Mouse (Mus musculus): ENCODE results near the gene Uhrf1bp1. TPM values are rescaled to one million over a fixed set of nuclear protein-coding genes. Genes with fewer than 3 reads are reported as not detected.

Gene Uhrf1bp1
- polyA plus RNA-seq, 1 experiment from 2014 or later, result 4.9 TPM

DNA sequence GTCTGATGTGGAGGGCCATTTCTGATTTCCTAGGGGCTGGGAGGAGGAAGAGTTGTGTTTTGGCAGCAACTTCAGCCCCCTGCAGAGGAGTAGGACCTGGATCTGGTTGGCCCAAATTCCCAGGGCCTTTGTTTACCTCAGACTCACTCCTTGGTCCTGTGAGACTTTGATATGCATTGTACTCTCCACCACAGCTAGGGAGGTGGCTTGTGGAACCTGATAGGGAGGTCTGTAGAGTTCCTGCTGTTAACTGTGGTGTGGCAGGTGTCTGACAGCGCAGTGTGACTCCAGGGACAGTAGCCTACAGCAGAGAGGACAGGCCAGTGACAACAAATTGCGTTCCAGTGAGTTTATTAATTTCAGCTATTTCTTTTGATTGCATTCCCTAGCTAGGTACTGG lies 2.9 kb downstream of the Uhrf1bp1 start:
- H3K27me3 ChIP-seq (ENCODE audit: control insufficient read depth, insufficient read depth, low read length), result no peaks in the 10 kb centered on the region
- no peaks in the 10 kb centered on the region for H3K9me3 ChIP-seq (ENCODE audit: control insufficient read depth, low read length)
- no peaks in the 10 kb centered on the region for H3K36me3 ChIP-seq (ENCODE audit: control insufficient read depth, insufficient read depth, low read length)
- no peak overlapping the region for H3K4me2 ChIP-seq (replicated peaks; ENCODE audit: low read depth, low read length)
- 20% methylated on average over 2 of the region's 2 CpGs for WGBS
- peaks cover 9% of the 10 kb centered on the region for H3K4me1 ChIP-seq (replicated peaks; ENCODE audit: control insufficient read depth, insufficient read depth, low read length)
- no peak overlapping the region for H3K27ac ChIP-seq (ENCODE audit: low read depth, low read length)
- H3K4me3 ChIP-seq (ENCODE audit: low read depth, low read length), result no peak overlapping the region
- no peak overlapping the region for H3K9ac ChIP-seq (ENCODE audit: low read depth, low read length)
- no peak for DNase-seq (ENCODE audit: low spot score)
- ATAC-seq (ENCODE audit: low FRiP score), result no peak

DNA sequence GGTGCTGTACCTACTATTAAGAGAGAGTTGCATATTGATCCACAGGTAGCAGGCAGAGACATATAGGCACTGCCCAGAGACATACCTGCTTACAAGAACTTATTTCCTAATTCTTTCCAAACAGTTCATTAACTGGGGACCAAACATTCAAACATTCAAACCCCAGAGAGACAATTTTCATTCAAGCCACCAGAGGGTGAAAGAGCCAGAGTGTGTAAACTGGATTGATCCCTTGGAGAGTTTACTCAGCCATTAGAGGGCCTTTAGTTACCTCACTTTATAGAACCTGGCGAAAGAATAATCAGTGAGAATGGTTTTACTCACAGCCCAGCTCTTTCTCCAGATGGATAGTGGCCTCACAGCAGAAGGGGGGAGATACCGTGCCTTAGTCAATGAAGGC lies 9.2 kb downstream of the Uhrf1bp1 start:
- H3K9me3 ChIP-seq (ENCODE audit: control insufficient read depth, low read length), result no peaks in the 10 kb centered on the region
- H3K36me3 ChIP-seq (ENCODE audit: control insufficient read depth, insufficient read depth, low read length), result no peaks in the 10 kb centered on the region
- no peaks in the 10 kb centered on the region for H3K4me1 ChIP-seq (replicated peaks; ENCODE audit: control insufficient read depth, insufficient read depth, low read length)
- no peak overlapping the region for H3K4me3 ChIP-seq (ENCODE audit: low read depth, low read length)
- 80% methylated on average over 2 of the region's 2 CpGs for WGBS
- ATAC-seq (ENCODE audit: low FRiP score) (no peak), DNase-seq (ENCODE audit: low spot score) (no peak)
- no peak overlapping the region for H3K9ac ChIP-seq (ENCODE audit: low read depth, low read length)
- H3K4me2 ChIP-seq (replicated peaks; ENCODE audit: low read depth, low read length), result no peak overlapping the region
- no peak overlapping the region for H3K27ac ChIP-seq (ENCODE audit: low read depth, low read length)
- no peaks in the 10 kb centered on the region for H3K27me3 ChIP-seq (ENCODE audit: control insufficient read depth, insufficient read depth, low read length)

DNA sequence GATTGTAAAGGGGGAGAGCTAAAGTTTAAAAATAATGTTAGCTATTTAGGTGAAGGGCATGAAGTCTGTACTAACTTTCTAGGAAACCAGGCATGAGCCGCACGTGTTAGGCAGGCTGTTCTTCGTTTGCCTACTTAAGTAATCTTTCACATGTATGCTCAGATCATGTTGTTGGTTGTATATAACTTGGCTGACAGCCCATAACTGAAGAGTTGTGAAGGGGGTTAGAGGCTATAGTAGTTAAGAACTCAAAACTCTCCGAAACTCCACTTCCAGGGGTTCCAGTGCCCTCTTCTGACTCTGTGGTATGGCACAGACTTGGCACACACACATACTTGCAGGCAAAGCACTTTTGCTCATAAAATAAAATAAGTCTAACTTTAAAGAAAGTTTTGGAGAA lies 10.5 kb downstream of the Uhrf1bp1 start:
- Histone ChIP-seq H3K27ac (ENCODE audit: low read depth, low read length) (no peak overlapping the region), H3K9me3 (ENCODE audit: control insufficient read depth, low read length) (no peaks in the 10 kb centered on the region), H3K4me1 (replicated peaks; ENCODE audit: control insufficient read depth, insufficient read depth, low read length) (no peaks in the 10 kb centered on the region), H3K4me2 (replicated peaks; ENCODE audit: low read depth, low read length) (no peak overlapping the region), H3K36me3 (ENCODE audit: control insufficient read depth, insufficient read depth, low read length) (no peaks in the 10 kb centered on the region), H3K4me3 (ENCODE audit: low read depth, low read length) (no peak overlapping the region), H3K27me3 (ENCODE audit: control insufficient read depth, insufficient read depth, low read length) (no peaks in the 10 kb centered on the region), H3K9ac (ENCODE audit: low read depth, low read length) (no peak overlapping the region)
- ATAC-seq (ENCODE audit: low FRiP score), result no peak
- 95% methylated on average over 4 of the region's 4 CpGs for WGBS
- no peak for DNase-seq (ENCODE audit: low spot score)

DNA sequence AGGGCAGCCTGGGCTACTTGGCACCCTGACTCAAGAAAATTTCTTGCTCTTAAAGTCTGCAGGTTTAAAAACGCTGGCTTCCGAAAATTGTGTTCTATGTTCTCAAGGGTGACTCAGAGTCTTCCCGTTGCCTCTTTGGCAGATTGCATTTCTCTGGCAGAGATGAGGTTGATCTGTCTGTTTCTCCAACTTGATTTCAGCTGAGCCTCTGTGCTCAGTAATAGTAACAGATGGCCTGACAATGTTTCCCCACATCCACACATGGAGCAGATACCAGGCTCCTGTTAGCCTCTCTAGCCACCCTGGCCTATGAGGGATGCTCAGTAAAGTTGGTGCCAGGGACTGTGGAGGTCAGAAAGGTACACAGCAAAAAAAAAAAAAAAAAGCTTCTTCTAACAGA lies 15.6 kb downstream of the Uhrf1bp1 start:
- no peaks in the 10 kb centered on the region for H3K9me3 ChIP-seq (ENCODE audit: control insufficient read depth, low read length)
- WGBS, result 89% methylated on average over 3 of the region's 3 CpGs
- no peak overlapping the region for H3K4me2 ChIP-seq (replicated peaks; ENCODE audit: low read depth, low read length)

DNA sequence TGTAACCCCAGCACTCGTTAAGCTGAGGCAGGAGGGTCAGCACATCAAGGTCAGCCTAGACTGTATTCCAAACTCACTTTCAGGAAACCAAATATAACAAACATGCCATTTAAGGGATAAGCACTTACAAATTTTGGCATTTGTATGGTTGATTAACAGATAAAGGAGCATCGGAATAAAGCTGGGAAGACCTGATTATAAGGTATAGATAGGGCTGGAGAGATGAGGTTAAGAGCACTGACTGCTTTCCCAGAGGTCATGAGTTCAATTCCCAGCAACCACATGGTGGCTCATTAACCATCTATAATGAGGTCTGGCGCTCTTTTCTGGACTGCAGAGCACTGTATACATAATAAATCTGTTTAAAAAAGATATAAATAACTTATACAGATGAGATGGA lies 17.3 kb downstream of the Uhrf1bp1 start:
- WGBS, result 74% methylated on average over 3 of the region's 3 CpGs
- ATAC-seq (ENCODE audit: low FRiP score) (no peak), DNase-seq (ENCODE audit: low spot score) (no peak)
- Histone ChIP-seq H3K4me3 (ENCODE audit: low read depth, low read length) (no peak overlapping the region), H3K27ac (ENCODE audit: low read depth, low read length) (no peak overlapping the region), H3K9ac (ENCODE audit: low read depth, low read length) (no peak overlapping the region), H3K36me3 (ENCODE audit: control insufficient read depth, insufficient read depth, low read length) (no peaks in the 10 kb centered on the region), H3K4me2 (replicated peaks; ENCODE audit: low read depth, low read length) (no peak overlapping the region), H3K4me1 (replicated peaks; ENCODE audit: control insufficient read depth, insufficient read depth, low read length) (no peaks in the 10 kb centered on the region), H3K27me3 (ENCODE audit: control insufficient read depth, insufficient read depth, low read length) (no peaks in the 10 kb centered on the region), H3K9me3 (ENCODE audit: control insufficient read depth, low read length) (no peaks in the 10 kb centered on the region)

More for the DNA sequence above, 15.6 kb downstream of the Uhrf1bp1 start:
- Histone ChIP-seq H3K27ac (ENCODE audit: low read depth, low read length) (no peak overlapping the region), H3K36me3 (ENCODE audit: control insufficient read depth, insufficient read depth, low read length) (no peaks in the 10 kb centered on the region), H3K4me3 (ENCODE audit: low read depth, low read length) (no peak overlapping the region), H3K4me1 (replicated peaks; ENCODE audit: control insufficient read depth, insufficient read depth, low read length) (no peaks in the 10 kb centered on the region), H3K9ac (ENCODE audit: low read depth, low read length) (no peak overlapping the region), H3K27me3 (ENCODE audit: control insufficient read depth, insufficient read depth, low read length) (no peaks in the 10 kb centered on the region)
- ATAC-seq (ENCODE audit: low FRiP score) (no peak), DNase-seq (ENCODE audit: low spot score) (no peak)

DNA sequence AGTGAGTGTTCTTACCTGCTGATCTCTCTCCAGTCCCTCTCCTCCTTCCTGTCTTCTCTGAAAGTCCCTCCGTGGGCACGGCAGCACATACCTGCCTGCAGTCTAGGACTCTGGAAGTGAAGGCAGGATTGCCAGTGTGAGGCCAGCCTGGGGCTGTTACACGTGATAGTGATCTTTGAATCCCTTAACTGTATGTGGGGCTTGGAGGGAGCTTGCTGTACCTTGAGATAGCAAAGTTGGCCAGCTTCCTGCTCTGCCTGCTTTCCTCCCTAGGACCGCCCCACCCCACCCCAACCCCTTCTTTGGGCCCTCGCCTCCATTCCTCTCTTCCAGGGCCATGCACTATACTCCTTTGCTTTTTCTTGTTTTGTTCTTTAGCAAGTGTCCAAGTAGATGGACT lies 18.3 kb downstream of the Uhrf1bp1 start:
- no peak overlapping the region for H3K27ac ChIP-seq (ENCODE audit: low read depth, low read length)
- ATAC-seq (ENCODE audit: low FRiP score) (no peak), DNase-seq (ENCODE audit: low spot score) (no peak)
- H3K4me2 ChIP-seq (replicated peaks; ENCODE audit: low read depth, low read length), result no peak overlapping the region
- H3K4me1 ChIP-seq (replicated peaks; ENCODE audit: control insufficient read depth, insufficient read depth, low read length), result no peaks in the 10 kb centered on the region
- WGBS, result 77% methylated on average over 5 of the region's 5 CpGs
- H3K9ac ChIP-seq (ENCODE audit: low read depth, low read length), result no peak overlapping the region
- H3K36me3 ChIP-seq (ENCODE audit: control insufficient read depth, insufficient read depth, low read length), result no peaks in the 10 kb centered on the region
- no peaks in the 10 kb centered on the region for H3K27me3 ChIP-seq (ENCODE audit: control insufficient read depth, insufficient read depth, low read length)
- no peak overlapping the region for H3K4me3 ChIP-seq (ENCODE audit: low read depth, low read length)
- H3K9me3 ChIP-seq (ENCODE audit: control insufficient read depth, low read length), result no peaks in the 10 kb centered on the region

DNA sequence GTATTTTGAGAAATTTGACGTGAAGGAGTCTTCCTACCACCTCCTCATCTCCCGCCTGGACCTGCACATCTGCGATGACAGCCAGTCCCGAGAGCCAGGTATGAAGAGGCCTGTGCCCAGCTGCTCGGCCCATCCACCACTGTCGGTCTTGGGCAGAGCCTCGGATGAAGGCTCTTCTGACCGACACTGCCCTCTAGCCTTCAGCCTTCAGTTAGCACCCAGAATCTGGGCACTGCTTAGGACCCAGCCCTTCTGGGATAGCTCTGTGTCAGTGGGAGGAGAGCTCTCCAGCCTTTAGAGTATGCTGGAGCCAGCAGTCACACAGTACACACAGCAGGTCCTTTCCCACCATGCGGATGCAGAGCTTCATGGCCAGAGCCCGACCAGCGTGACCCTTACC lies 25.3 kb downstream of the Uhrf1bp1 start:
- no peaks in the 10 kb centered on the region for H3K9me3 ChIP-seq (ENCODE audit: control insufficient read depth, low read length)
- ATAC-seq (ENCODE audit: low FRiP score) (no peak), DNase-seq (ENCODE audit: low spot score) (peak; percentile 27)
- no peak overlapping the region for H3K9ac ChIP-seq (ENCODE audit: low read depth, low read length)
- H3K36me3 ChIP-seq (ENCODE audit: control insufficient read depth, insufficient read depth, low read length), result 0 out of 2 replicates have a peak, but pooled peaks cover 8% of the 10 kb centered on the region
- 68% methylated on average over 11 of the region's 11 CpGs for WGBS
- no peak overlapping the region for H3K4me2 ChIP-seq (replicated peaks; ENCODE audit: low read depth, low read length)
- no peak overlapping the region for H3K27ac ChIP-seq (ENCODE audit: low read depth, low read length)
- no peak overlapping the region for H3K4me3 ChIP-seq (ENCODE audit: low read depth, low read length)
- H3K27me3 ChIP-seq (ENCODE audit: control insufficient read depth, insufficient read depth, low read length), result no peaks in the 10 kb centered on the region
- H3K4me1 ChIP-seq (replicated peaks; ENCODE audit: control insufficient read depth, insufficient read depth, low read length), result no peaks in the 10 kb centered on the region

DNA sequence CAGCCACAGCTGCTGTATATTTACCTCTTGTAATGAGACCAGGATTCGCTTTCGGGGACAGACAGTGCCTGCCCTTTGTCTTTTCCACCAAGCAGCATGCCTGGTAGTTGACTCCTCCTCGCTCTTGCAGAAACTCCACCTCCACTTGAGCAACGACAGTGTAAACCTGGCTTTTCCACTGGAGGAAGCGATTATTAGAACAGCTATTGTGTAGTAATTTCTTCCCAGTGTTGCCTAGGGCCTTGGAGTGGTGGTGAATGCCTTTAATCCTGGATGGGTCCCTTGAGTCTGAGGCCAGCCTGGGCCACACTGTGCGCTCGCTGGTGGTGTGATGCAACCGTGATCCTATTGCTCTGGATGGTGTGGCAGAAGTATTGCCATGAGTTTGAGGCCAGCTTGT lies 26.9 kb downstream of the Uhrf1bp1 start:
- Histone ChIP-seq H3K27me3 (ENCODE audit: control insufficient read depth, insufficient read depth, low read length) (no peaks in the 10 kb centered on the region), H3K36me3 (ENCODE audit: control insufficient read depth, insufficient read depth, low read length) (0 out of 2 replicates have a peak, but pooled peaks cover 8% of the 10 kb centered on the region), H3K4me3 (ENCODE audit: low read depth, low read length) (no peak overlapping the region), H3K9ac (ENCODE audit: low read depth, low read length) (no peak overlapping the region), H3K4me2 (replicated peaks; ENCODE audit: low read depth, low read length) (no peak overlapping the region), H3K9me3 (ENCODE audit: control insufficient read depth, low read length) (no peaks in the 10 kb centered on the region), H3K4me1 (replicated peaks; ENCODE audit: control insufficient read depth, insufficient read depth, low read length) (no peaks in the 10 kb centered on the region), H3K27ac (ENCODE audit: low read depth, low read length) (no peak overlapping the region)
- DNase-seq (ENCODE audit: low spot score) (no peak), ATAC-seq (ENCODE audit: low FRiP score) (no peak)
- 93% methylated on average over 8 of the region's 8 CpGs for WGBS

DNA sequence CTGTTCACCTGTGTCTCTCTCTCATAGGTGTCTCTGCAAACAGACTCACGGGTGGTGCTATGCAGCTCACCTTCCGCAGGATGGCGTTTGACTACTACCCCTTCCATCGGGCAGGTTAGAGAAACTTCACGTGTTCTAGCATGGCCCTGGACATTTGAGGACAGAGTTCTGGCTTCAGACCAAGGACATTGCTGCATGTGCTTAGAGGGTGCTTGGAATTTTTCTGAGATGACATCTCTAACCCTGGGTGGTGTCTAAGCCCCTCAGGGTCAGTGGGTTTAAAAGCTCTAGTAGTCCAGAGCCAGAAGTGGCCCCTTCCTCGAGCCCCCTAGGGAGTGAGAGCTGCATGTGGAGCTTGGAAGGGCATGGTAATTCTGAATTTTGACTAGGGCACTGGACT lies 27.8 kb downstream of the Uhrf1bp1 start:
- no peak overlapping the region for H3K9ac ChIP-seq (ENCODE audit: low read depth, low read length)
- H3K9me3 ChIP-seq (ENCODE audit: control insufficient read depth, low read length), result no peaks in the 10 kb centered on the region
- no peaks in the 10 kb centered on the region for H3K27me3 ChIP-seq (ENCODE audit: control insufficient read depth, insufficient read depth, low read length)
- H3K27ac ChIP-seq (ENCODE audit: low read depth, low read length), result no peak overlapping the region
- ATAC-seq (ENCODE audit: low FRiP score), result no peak
- H3K4me2 ChIP-seq (replicated peaks; ENCODE audit: low read depth, low read length), result no peak overlapping the region
- 94% methylated on average over 6 of the region's 6 CpGs for WGBS
- H3K4me3 ChIP-seq (ENCODE audit: low read depth, low read length), result no peak overlapping the region
- H3K4me1 ChIP-seq (replicated peaks; ENCODE audit: control insufficient read depth, insufficient read depth, low read length), result no peaks in the 10 kb centered on the region
- no peak for DNase-seq (ENCODE audit: low spot score)
- 0 out of 2 replicates have a peak, but pooled peaks cover 8% of the 10 kb centered on the region for H3K36me3 ChIP-seq (ENCODE audit: control insufficient read depth, insufficient read depth, low read length)
